Mouse (Mus musculus) heart, embryonic 11.5 days (tissue): ENCODE data around the gene Rft1. TPM values are rescaled to one million over a fixed set of nuclear protein-coding genes. Genes with fewer than 3 reads are reported as not detected.

Experiments used
- ATAC-seq: fragments of 200-750 bp; cut with Nextera tagmentation; replicated peaks from 2 replicates; pipeline ENCODE4 v1.8.0; 2017; ENCODE audit warnings: moderate library complexity; ENCODE audit not compliant: insufficient number of reproducible peaks, low FRiP score, low TSS enrichment
- H3K27ac ChIP-seq: fragments of 300-500 bp; sonication (generic); 2 replicates; pipeline ENCODE4 v1.5.1; 2014; ENCODE audit warnings: mild to moderate bottlenecking, low read depth, low read length
- H3K27me3 ChIP-seq: fragments of 300-500 bp; sonication (generic); 2 replicates; pipeline ENCODE4 v1.6.1; 2014; ENCODE audit warnings: mild to moderate bottlenecking, low read length, mixed read lengths; ENCODE audit not compliant: control insufficient read depth, insufficient read depth
- H3K36me3 ChIP-seq: fragments of 300-500 bp; sonication (generic); 2 replicates; pipeline ENCODE4 v1.6.1; 2014; ENCODE audit warnings: mild to moderate bottlenecking, low read length, moderate library complexity, mixed read lengths; ENCODE audit not compliant: control insufficient read depth, insufficient read depth
- H3K4me1 ChIP-seq: fragments of 300-500 bp; sonication (generic); 2 replicates; pipeline ENCODE4 v1.6.1; 2014; ENCODE audit warnings: low read length; ENCODE audit not compliant: control insufficient read depth, insufficient read depth
- H3K4me2 ChIP-seq: fragments of 300-500 bp; sonication (generic); 2 replicates; pipeline ENCODE4 v1.6.1; 2014; ENCODE audit warnings: mild to moderate bottlenecking, moderate library complexity
- H3K4me3 ChIP-seq: fragments of 300-500 bp; sonication (generic); 2 replicates; pipeline ENCODE4 v1.5.1; 2014; ENCODE audit warnings: low read depth, low read length
- H3K9ac ChIP-seq: fragments of 300-500 bp; sonication (generic); 2 replicates; pipeline ENCODE4 v1.6.1; 2014; ENCODE audit warnings: mild to moderate bottlenecking, low read depth, low read length, moderate library complexity
- H3K9me3 ChIP-seq: fragments of 300-500 bp; sonication (generic); replicated peaks from 2 replicates; pipeline ENCODE4 v1.6.1; 2016; ENCODE audit warnings: low read length; ENCODE audit not compliant: control insufficient read depth
- WGBS: fragments of 180-500 bp; shearing (Covaris S2); extraction: QIAGEN DNeasy Blood & Tissue Kit; methylation state at CpG from one replicate; pipeline ENCODE4 v1.1.7; 2014; ENCODE audit not compliant: insufficient replicate concordance; 5-methylcytosine and 5-hydroxymethylcytosine counted together
- polyA plus RNA-seq: library from polyadenylated mRNA; unstranded; fragments of >200 nt; fragmentation: Nextera tagmentation; extraction: Ambion mirVana; gene quantifications from 2 replicates; pipeline ENCODE4 v1.2.1, GENCODE M21; 2014

Rft1 gene
- polyA plus RNA-seq, 1 experiment from 2014 or later = 10.3 TPM

DNA sequence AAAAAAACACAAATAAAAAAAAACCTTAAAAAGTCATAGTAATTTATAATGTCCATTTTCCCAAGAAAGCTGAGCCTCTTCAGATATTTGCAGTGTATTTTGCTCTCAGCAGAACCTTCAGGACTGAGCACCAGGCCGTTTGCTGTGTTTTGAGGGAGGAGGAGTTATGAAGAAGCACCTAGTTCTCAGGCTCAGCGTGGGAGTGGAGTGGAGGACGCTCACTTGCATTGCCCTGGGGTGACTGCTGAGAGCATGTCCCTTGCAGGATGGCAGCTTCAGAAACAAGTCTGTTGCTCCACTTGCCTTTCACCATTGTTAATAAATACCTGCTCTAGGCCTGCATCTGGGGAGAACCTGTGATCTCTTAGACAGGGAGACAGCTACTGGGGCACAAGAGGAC is 81.7 kb downstream of the Rft1 start:
- no peak overlapping the region for H3K27ac ChIP-seq
- H3K9me3 ChIP-seq = no peaks in the 10 kb centered on the region
- no peak overlapping the region for H3K4me2 ChIP-seq
- WGBS = 67% methylated on average over 3 of the region's 3 CpGs
- no peaks in the 10 kb centered on the region for H3K4me1 ChIP-seq
- H3K9ac ChIP-seq = no peak overlapping the region
- no peaks in the 10 kb centered on the region for H3K27me3 ChIP-seq
- H3K36me3 ChIP-seq = no peaks in the 10 kb centered on the region
- ATAC-seq = no peak
- H3K4me3 ChIP-seq = no peak overlapping the region

- no peak overlapping the region for H3K27ac ChIP-seq
- WGBS = 88% methylated on average over 1 of the region's 1 CpGs
- no peak for ATAC-seq
- H3K9ac ChIP-seq = no peak overlapping the region
- H3K9me3 ChIP-seq = no peaks in the 10 kb centered on the region
- H3K4me3 ChIP-seq = no peak overlapping the region
- H3K36me3 ChIP-seq = no peaks in the 10 kb centered on the region
- H3K4me1 ChIP-seq = no peaks in the 10 kb centered on the region
- H3K4me2 ChIP-seq = no peak overlapping the region
- no peaks in the 10 kb centered on the region for H3K27me3 ChIP-seq
These were observed 82.3 kb downstream of the Rft1 start for GRCm38 (mm10) chr14:30736413-30736812.

Other genes with a start within 250 kb of the Rft1 start
- gene Dcp1a, start 174.8 kb upstream of the Rft1 start, polyA plus RNA-seq = 21.2 and 21.5 TPM in 2 replicates
- 9.7 and 17.5 TPM in 2 replicates for gene Cacna1d, start 162.9 kb upstream of the Rft1 start, polyA plus RNA-seq
- 38.6 and 54.6 TPM in 2 replicates for gene Tkt, start 106.0 kb upstream of the Rft1 start, polyA plus RNA-seq
- 25.5 and 28.1 TPM in 2 replicates for gene Prkcd, start 28.1 kb upstream of the Rft1 start, polyA plus RNA-seq
- 12.0 and 13.2 TPM in 2 replicates for gene Sfmbt1, start 60.5 kb downstream of the Rft1 start, polyA plus RNA-seq
- gene Tmem110, start 171.2 kb downstream of the Rft1 start, polyA plus RNA-seq = 16.0 and 18.2 TPM in 2 replicates
- gene Mustn1, start 224.8 kb downstream of the Rft1 start, polyA plus RNA-seq = 1.8 and 2.0 TPM in 2 replicates
- gene Itih4, start 232.1 kb downstream of the Rft1 start, polyA plus RNA-seq = not detected in 2 replicates